Mouse (Mus musculus) heart, embryonic 14.5 days (tissue): ENCODE data around the gene Nudt16. TPM values are rescaled to one million over a fixed set of nuclear protein-coding genes. Genes with fewer than 3 reads are reported as not detected.

ENCODE experiments used
- ATAC-seq: fragments of 200-750 bp; cut with Nextera tagmentation; 2 replicates; pipeline ENCODE4 v1.8.0; 2017; ENCODE audit warnings: low read depth, moderate TSS enrichment; ENCODE audit not compliant: insufficient number of reproducible peaks, insufficient read depth, low FRiP score
- H3K27ac ChIP-seq, 2 experiments: fragments of 200-500 bp in 1 of 2; fragments of 300-500 bp in 1 of 2; sonication (generic) in 1 of 2; replicated peaks in 1 of 2; 2 replicates each; pipeline ENCODE4 v1.5.1; 2012 to 2014; ENCODE audit warnings: low read depth in 2 of 2, low read length in 2 of 2, control low read depth in 1 of 2, mild to moderate bottlenecking in 1 of 2, mixed read lengths in 1 of 2; ENCODE audit not compliant: control insufficient read depth in 1 of 2, insufficient read depth in 1 of 2
- H3K27me3 ChIP-seq: fragments of 300-500 bp; sonication (generic); 2 replicates; pipeline ENCODE4 v1.6.1; 2014; ENCODE audit warnings: mild to moderate bottlenecking, low read length, control low read depth; ENCODE audit not compliant: control insufficient read depth, insufficient read depth
- H3K36me3 ChIP-seq: fragments of 300-500 bp; sonication (generic); 2 replicates; pipeline ENCODE4 v1.6.1; 2014; ENCODE audit warnings: mild to moderate bottlenecking, control low read depth, low read length, mixed read lengths; ENCODE audit not compliant: control insufficient read depth, insufficient read depth
- H3K4me1 ChIP-seq, 2 experiments: fragments of 200-500 bp in 1 of 2; fragments of 300-500 bp in 1 of 2; sonication (generic) in 1 of 2; 2 replicates each; pipeline ENCODE4 v1.6.1; 2012 to 2014; ENCODE audit warnings: low read length in 2 of 2, control low read depth in 1 of 2, mixed read lengths in 1 of 2; ENCODE audit not compliant: control insufficient read depth in 2 of 2, insufficient read depth in 2 of 2
- H3K4me2 ChIP-seq: fragments of 300-500 bp; sonication (generic); 2 replicates; pipeline ENCODE4 v1.6.1; 2014; ENCODE audit warnings: mild to moderate bottlenecking, low read length
- H3K4me3 ChIP-seq, 2 experiments: fragments of 200-500 bp in 1 of 2; fragments of 300-500 bp in 1 of 2; sonication (generic) in 1 of 2; 2 replicates each; pipeline ENCODE4 v1.5.1; 2012 to 2014; ENCODE audit warnings: low read length in 2 of 2, mild to moderate bottlenecking in 2 of 2, control low read depth in 1 of 2, low read depth in 1 of 2, moderate library complexity in 1 of 2; ENCODE audit not compliant: control insufficient read depth in 1 of 2, insufficient read depth in 1 of 2
- H3K9ac ChIP-seq: fragments of 300-500 bp; sonication (generic); 2 replicates; pipeline ENCODE4 v1.6.1; 2014; ENCODE audit warnings: mild to moderate bottlenecking, low read length
- H3K9me3 ChIP-seq: fragments of 300-500 bp; sonication (generic); 2 replicates; pipeline ENCODE4 v1.6.1; 2016; ENCODE audit warnings: low read length, control low read depth; ENCODE audit not compliant: control insufficient read depth
- WGBS: fragments of 180-500 bp; shearing (Covaris S2); extraction: QIAGEN DNeasy Blood & Tissue Kit; methylation state at CpG from one replicate; pipeline ENCODE4 v1.1.7; 2014; 5-methylcytosine and 5-hydroxymethylcytosine counted together
- polyA plus RNA-seq: library from polyadenylated mRNA; unstranded; fragments of >200 nt; fragmentation: Nextera tagmentation; extraction: Ambion mirVana; gene quantifications from 2 replicates; pipeline ENCODE4 v1.2.1, GENCODE M21; 2014

The Nudt16 gene
- 8.9 and 10.6 TPM in 2 replicates for polyA plus RNA-seq

GRCm38 (mm10) chr9:105131253-105132001 lies at the start of gene Nudt16:
TSS of gene Nudt16 (minus strand) at chr9:105131824.
- H3K4me3 ChIP-seq = peak within 1 kb of the TSS; percentile 74 to 77
- under 1% methylated on average over 52 of the region's 60 CpGs for WGBS
- H3K4me2 ChIP-seq = peak within 1 kb of the TSS; percentile 95
- peak; percentile 98 for ATAC-seq
- no peaks in the 10 kb centered on the region for H3K36me3 ChIP-seq
- peaks cover 4 to 10% of the 10 kb centered on the region in 2 experiments; a peak in 3 of 4 replicates for H3K4me1 ChIP-seq
- H3K9ac ChIP-seq = peak within 1 kb of the TSS; percentile 81
- H3K27ac ChIP-seq = peak within 1 kb of the TSS; percentile 47 to 55
- H3K27me3 ChIP-seq = no peaks in the 10 kb centered on the region
- no peaks in the 10 kb centered on the region for H3K9me3 ChIP-seq

GRCm38 (mm10) chr9:105144992-105145391 lies 13.4 kb upstream of the Nudt16 start, which contains the start of gene 1700080E11Rik:
TSS of gene 1700080E11Rik (minus strand) at chr9:105145092.
- Histone ChIP-seq H3K27ac (no peak within 1 kb of the TSS), H3K4me1 (no peaks in the 10 kb centered on the region), H3K9me3 (no peaks in the 10 kb centered on the region), H3K4me2 (no peak within 1 kb of the TSS), H3K36me3 (no peaks in the 10 kb centered on the region), H3K9ac (no peak within 1 kb of the TSS), H3K4me3 (no peak within 1 kb of the TSS), H3K27me3 (no peaks in the 10 kb centered on the region)
- 70% methylated on average over 6 of the region's 6 CpGs for WGBS
- ATAC-seq = no peak

- H3K4me2 ChIP-seq = no peak overlapping the region
- no peaks in the 10 kb centered on the region for H3K36me3 ChIP-seq
- H3K4me3 ChIP-seq = no peak overlapping the region
- no peak overlapping the region for H3K27ac ChIP-seq
- H3K27me3 ChIP-seq = no peaks in the 10 kb centered on the region
- 70% methylated on average over 6 of the region's 6 CpGs for WGBS
- no peaks in the 10 kb centered on the region for H3K4me1 ChIP-seq
- ATAC-seq = no peak
- no peaks in the 10 kb centered on the region for H3K9me3 ChIP-seq
- no peak overlapping the region for H3K9ac ChIP-seq
Measured at GRCm38 (mm10) chr9:105139204-105139603, 7.6 kb upstream of the Nudt16 start.

GRCm38 (mm10) chr9:105136404-105136803 lies 4.8 kb upstream of the Nudt16 start:
- Histone ChIP-seq H3K4me1 (peaks cover 3 to 4% of the 10 kb centered on the region in 2 experiments; a peak in 2 of 4 replicates), H3K4me2 (no peak overlapping the region), H3K4me3 (no peak overlapping the region), H3K9me3 (no peaks in the 10 kb centered on the region), H3K27me3 (no peaks in the 10 kb centered on the region), H3K27ac (no peak overlapping the region), H3K36me3 (no peaks in the 10 kb centered on the region), H3K9ac (no peak overlapping the region)
- ATAC-seq = no peak
- 26% methylated on average over 1 of the region's 1 CpGs for WGBS

- Histone ChIP-seq H3K4me3 (no peak overlapping the region), H3K27me3 (no peaks in the 10 kb centered on the region), H3K9ac (no peak overlapping the region), H3K27ac (no peak overlapping the region), H3K4me2 (no peak overlapping the region), H3K4me1 (peaks cover 4 to 10% of the 10 kb centered on the region in 2 experiments; a peak in 3 of 4 replicates), H3K36me3 (no peaks in the 10 kb centered on the region), H3K9me3 (no peaks in the 10 kb centered on the region)
- no peak for ATAC-seq
- WGBS = 73% methylated on average over 5 of the region's 5 CpGs
Measured at GRCm38 (mm10) chr9:105134536-105134935, 2.9 kb upstream of the Nudt16 start.

- no peak for ATAC-seq
- H3K9ac ChIP-seq = no peak overlapping the region
- peak overlapping the region; percentile 74 to 77 for H3K4me3 ChIP-seq
- H3K4me1 ChIP-seq = peaks cover 4 to 10% of the 10 kb centered on the region in 2 experiments; a peak in 3 of 4 replicates
- H3K27me3 ChIP-seq = no peaks in the 10 kb centered on the region
- no peaks in the 10 kb centered on the region for H3K9me3 ChIP-seq
- no peaks in the 10 kb centered on the region for H3K36me3 ChIP-seq
- H3K27ac ChIP-seq = no peak overlapping the region
- WGBS = 20% methylated on average over 5 of the region's 5 CpGs
- H3K4me2 ChIP-seq = peak overlapping the region; percentile 95
Measured at GRCm38 (mm10) chr9:105132002-105132367, 361 bp upstream of the Nudt16 start.

GRCm38 (mm10) chr9:105130331-105130730 lies 1.3 kb downstream of the Nudt16 start:
- H3K4me3 ChIP-seq = no peak overlapping the region
- H3K9me3 ChIP-seq = no peaks in the 10 kb centered on the region
- no peak for ATAC-seq
- no peak overlapping the region for H3K9ac ChIP-seq
- H3K4me1 ChIP-seq = peaks cover 4 to 10% of the 10 kb centered on the region in 2 experiments; a peak in 3 of 4 replicates
- no peaks in the 10 kb centered on the region for H3K36me3 ChIP-seq
- peak overlapping the region; percentile 95; the same call in 1 of the 2 replicates for H3K4me2 ChIP-seq
- 90% methylated on average over 8 of the region's 8 CpGs for WGBS
- no peak overlapping the region for H3K27ac ChIP-seq
- H3K27me3 ChIP-seq = no peaks in the 10 kb centered on the region
